Mouse (Mus musculus): ENCODE measurements around the gene Tmem151a. TPM values are rescaled to one million over a fixed set of nuclear protein-coding genes. Genes with fewer than 3 reads are reported as not detected.

Tmem151a gene
- total and polyA plus RNA-seq, 3 experiments = 2.6 to 3.3 (median 2.8) TPM

DNA sequence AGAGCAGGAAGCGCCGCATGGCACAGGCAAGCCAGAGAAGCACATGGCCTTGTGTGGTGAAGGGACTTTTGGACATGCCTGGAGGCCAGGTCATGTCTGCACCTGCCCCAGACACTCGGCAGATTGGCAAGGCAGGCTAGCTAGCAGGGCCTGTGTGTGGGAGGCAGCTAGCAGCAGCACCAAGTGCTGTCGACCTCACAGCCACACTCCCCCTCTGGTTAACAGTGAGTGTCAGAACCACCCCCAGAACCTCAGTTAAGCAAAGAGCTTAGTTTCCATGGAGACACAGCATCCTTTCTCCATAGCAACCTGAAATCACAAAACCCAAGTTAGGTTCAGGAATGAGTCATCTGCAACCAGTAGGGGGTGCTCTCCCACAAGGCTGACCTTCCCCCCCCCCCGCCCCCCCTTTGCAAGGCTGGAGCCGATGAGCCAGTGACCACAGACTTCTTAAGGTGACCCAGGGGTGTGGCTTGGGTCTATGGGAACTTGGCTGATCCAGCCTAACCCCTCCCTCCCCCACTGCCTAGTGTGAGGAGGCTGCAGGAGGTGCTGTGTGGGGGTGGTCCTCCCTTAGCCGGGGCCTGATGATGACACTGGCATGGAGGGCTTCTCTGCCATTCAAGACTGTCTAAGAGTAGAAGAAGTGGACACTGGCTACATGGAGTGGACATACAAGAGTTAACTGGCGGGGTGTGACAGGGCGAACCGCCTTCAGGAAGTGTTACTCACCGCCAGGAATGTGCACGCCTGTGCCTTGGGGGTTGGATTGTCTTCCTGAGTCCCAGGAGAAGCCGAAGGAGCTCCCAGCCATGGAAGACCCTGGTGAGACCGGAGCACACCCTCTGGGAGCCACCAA is 35.1 kb downstream of the Tmem151a start, which contains the start of gene Rin1:
Gene Rin1 (plus strand): TSS at position 435 of the 859 bp plus-strand sequence.
- TF ChIP-seq POLR2A (IDR thresholded peaks at IDR 0.05; ENCODE audit: insufficient read depth, low read depth, low read length) = peak; percentile 57
- no peak for TF ChIP-seq EP300 (IDR thresholded peaks at IDR 0.05; ENCODE audit: insufficient read depth, low read depth, low read length)
- TF ChIP-seq CTCF (IDR thresholded peaks at IDR 0.05) = peak; percentile 82
- intact Hi-C loops (cut with DNase I) = loop anchor here (1.0 kb wide), 1 partner anchor 23 kb away; no protein-coding TSS in a partner anchor
- no peaks in the 10 kb centered on the region for H3K36me3 ChIP-seq (ENCODE audit: control insufficient read depth, insufficient read depth, low read length)
- H3K4me3 ChIP-seq = peak within 1 kb of the TSS; percentile 46
- 21% methylated on average over 14 of the region's 14 CpGs for WGBS
- H3K9ac ChIP-seq (ENCODE audit: low read depth, low read length) = peak within 1 kb of the TSS; percentile 56
- peaks cover 4% of the 10 kb centered on the region for H3K4me1 ChIP-seq (ENCODE audit: control insufficient read depth, insufficient read depth, low read length)
- H3K27ac ChIP-seq = peak within 1 kb of the TSS; percentile 67
- H3K27me3 ChIP-seq (ENCODE audit: control insufficient read depth, insufficient read depth, low read length) = no peaks in the 10 kb centered on the region
- H3K79me2 ChIP-seq (replicated peaks; ENCODE audit: control insufficient read depth, insufficient read depth, low read length) = no peaks in the 10 kb centered on the region
- peak; percentile 68 to 76 for DNase-seq

DNA sequence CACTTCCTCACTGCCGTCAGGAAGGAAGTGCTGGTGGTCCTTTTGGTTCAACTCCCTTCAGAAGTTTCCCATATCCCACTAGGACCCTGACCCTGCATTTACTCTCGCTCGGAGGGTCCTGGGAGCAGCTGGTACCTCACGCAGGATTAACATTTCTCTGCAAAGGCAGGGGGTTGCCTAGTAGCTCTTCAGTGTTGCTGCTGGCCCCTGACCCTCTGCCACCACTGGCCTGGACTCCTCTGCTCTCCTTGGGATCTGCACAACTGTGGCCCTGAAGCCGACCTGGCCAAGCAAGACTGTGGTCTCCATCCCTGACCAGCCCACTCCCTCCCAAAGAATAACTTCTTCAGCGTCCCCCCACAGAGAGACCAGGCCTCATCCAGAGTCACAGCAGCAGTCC is 36.0 kb downstream of the Tmem151a start:
- peaks cover 4% of the 10 kb centered on the region for H3K4me1 ChIP-seq (ENCODE audit: control insufficient read depth, insufficient read depth, low read length)
- H3K27ac ChIP-seq = no peak overlapping the region
- no peak for TF ChIP-seq POLR2A (IDR thresholded peaks at IDR 0.05; ENCODE audit: insufficient read depth, low read depth, low read length)
- H3K36me3 ChIP-seq (ENCODE audit: control insufficient read depth, insufficient read depth, low read length) = no peaks in the 10 kb centered on the region
- DNase-seq = no peak
- intact Hi-C loops (cut with DNase I) = no loop called here
- no peaks in the 10 kb centered on the region for H3K79me2 ChIP-seq (replicated peaks; ENCODE audit: control insufficient read depth, insufficient read depth, low read length)
- no peaks in the 10 kb centered on the region for H3K27me3 ChIP-seq (ENCODE audit: control insufficient read depth, insufficient read depth, low read length)
- H3K9ac ChIP-seq (ENCODE audit: low read depth, low read length) = no peak overlapping the region
- H3K4me3 ChIP-seq = no peak overlapping the region
- 91% methylated on average over 6 of the region's 6 CpGs for WGBS

DNA sequence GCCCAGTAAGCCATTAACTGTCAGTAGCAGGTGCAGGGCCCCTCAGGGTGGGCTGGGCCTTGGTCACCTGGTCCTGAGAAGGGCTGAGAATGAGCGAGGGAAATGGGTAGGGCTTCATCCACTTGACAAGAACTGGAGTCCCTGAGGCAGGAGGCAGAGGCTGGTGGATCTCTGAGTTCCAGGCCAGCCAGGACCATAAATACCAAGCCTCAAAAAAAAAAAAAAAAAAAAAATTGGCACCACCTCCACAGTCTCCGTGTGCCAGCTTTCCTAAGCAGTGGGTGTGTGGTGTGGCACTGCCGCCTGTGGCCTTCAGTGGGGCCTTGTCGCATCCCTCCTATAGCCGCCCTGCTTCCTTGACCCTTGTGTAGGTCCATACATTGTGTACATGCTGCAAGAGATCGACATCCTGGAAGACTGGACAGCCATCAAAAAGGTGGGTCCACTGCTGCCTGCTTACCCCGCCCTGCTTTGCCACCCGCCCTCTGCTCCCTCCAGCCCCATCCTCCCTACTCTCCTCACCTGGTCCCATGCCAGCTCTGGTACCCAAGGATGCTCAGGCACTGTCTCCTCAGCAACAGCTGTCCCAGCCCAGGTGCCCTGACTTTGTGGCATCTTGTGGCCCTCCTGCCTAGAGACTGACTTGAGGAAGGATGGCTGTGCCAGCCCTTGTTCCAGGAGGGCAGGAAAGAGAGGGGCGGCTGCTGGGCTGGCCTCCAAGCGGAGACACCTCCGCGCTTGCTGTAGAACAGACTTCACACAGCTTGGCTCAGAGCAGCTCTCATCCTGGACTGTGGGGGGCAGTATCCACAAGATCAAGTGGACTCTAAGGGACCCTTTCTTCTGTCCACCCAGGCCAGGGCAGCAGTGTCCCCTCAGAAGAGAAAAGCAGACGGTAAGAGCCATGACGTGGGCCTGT is 36.9 kb downstream of the Tmem151a start:
- no peak overlapping the region for H3K9ac ChIP-seq (ENCODE audit: low read depth, low read length)
- intact Hi-C loops (cut with DNase I) = no loop called here
- H3K4me1 ChIP-seq (ENCODE audit: control insufficient read depth, insufficient read depth, low read length) = peaks cover 4% of the 10 kb centered on the region
- DNase-seq = no peak
- H3K27ac ChIP-seq = no peak overlapping the region
- no peaks in the 10 kb centered on the region for H3K27me3 ChIP-seq (ENCODE audit: control insufficient read depth, insufficient read depth, low read length)
- H3K4me3 ChIP-seq = no peak overlapping the region
- H3K36me3 ChIP-seq (ENCODE audit: control insufficient read depth, insufficient read depth, low read length) = no peaks in the 10 kb centered on the region
- 86% methylated on average over 14 of the region's 14 CpGs for WGBS
- TF ChIP-seq POLR2A (IDR thresholded peaks at IDR 0.05; ENCODE audit: insufficient read depth, low read depth, low read length) = no peak
- TF ChIP-seq EP300 (IDR thresholded peaks at IDR 0.05; ENCODE audit: insufficient read depth, low read depth, low read length) = no peak
- no peak for TF ChIP-seq CTCF (IDR thresholded peaks at IDR 0.05)
- H3K79me2 ChIP-seq (replicated peaks; ENCODE audit: control insufficient read depth, insufficient read depth, low read length) = no peaks in the 10 kb centered on the region

DNA sequence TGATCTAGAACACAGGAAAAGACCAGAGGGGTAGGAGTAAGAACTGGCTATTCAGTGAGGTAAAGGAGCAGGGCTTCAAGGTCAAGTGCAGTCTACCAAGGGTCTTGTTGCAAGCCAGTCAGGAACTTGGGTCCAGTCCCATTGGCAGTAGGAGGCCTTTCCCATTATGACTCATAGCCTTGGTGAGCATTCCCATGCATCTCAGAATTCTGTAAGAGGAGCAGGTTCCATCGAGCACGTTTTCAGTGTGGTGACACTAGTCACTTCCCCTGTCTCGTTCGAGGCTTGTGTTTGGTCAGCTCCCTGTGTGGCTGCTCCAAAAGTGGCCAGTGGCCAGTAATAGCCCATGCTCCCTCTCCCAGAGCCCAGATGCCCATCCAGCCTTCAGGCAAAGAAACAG is 39.8 kb downstream of the Tmem151a start:
- Histone ChIP-seq H3K9ac (ENCODE audit: low read depth, low read length) (no peak overlapping the region), H3K27ac (no peak overlapping the region), H3K27me3 (ENCODE audit: control insufficient read depth, insufficient read depth, low read length) (no peaks in the 10 kb centered on the region), H3K4me1 (ENCODE audit: control insufficient read depth, insufficient read depth, low read length) (peaks cover 5% of the 10 kb centered on the region; the same call in 1 of the 2 replicates), H3K79me2 (replicated peaks; ENCODE audit: control insufficient read depth, insufficient read depth, low read length) (no peaks in the 10 kb centered on the region), H3K36me3 (ENCODE audit: control insufficient read depth, insufficient read depth, low read length) (no peaks in the 10 kb centered on the region), H3K4me3 (no peak overlapping the region)
- intact Hi-C loops (cut with DNase I) = no loop called here
- TF ChIP-seq CTCF (IDR thresholded peaks at IDR 0.05) (no peak), POLR2A (IDR thresholded peaks at IDR 0.05; ENCODE audit: insufficient read depth, low read depth, low read length) (no peak), EP300 (IDR thresholded peaks at IDR 0.05; ENCODE audit: insufficient read depth, low read depth, low read length) (no peak)
- no peak for DNase-seq
- WGBS = 50% methylated on average over 4 of the region's 4 CpGs

DNA sequence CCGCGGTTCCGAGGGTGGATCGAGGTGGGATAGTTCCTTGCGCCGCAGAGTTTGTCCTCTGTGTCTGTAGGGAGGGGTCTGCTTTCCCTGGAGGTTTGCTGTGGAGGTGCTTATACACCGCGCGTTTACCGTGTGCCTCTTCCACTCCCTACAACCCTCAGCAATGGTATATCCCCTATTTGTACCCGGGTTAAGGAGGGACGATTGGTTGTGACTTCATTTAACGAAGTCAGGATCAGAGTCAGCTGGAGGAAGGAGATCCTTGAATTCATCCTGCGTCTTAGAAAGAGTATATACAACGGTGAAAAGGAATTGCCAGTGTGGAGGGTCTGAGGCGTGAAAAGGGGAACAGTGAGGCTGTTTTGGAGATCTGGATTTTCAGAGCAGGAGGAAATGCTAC is 43.7 kb downstream of the Tmem151a start:
- H3K9ac ChIP-seq (ENCODE audit: low read depth, low read length) = peak overlapping the region; percentile 73
- 2% methylated on average over 16 of the region's 16 CpGs for WGBS
- DNase-seq = no peak
- TF ChIP-seq POLR2A (IDR thresholded peaks at IDR 0.05; ENCODE audit: insufficient read depth, low read depth, low read length) = no peak
- no peak for TF ChIP-seq EP300 (IDR thresholded peaks at IDR 0.05; ENCODE audit: insufficient read depth, low read depth, low read length)
- TF ChIP-seq CTCF (IDR thresholded peaks at IDR 0.05) = no peak
- peak overlapping the region; percentile 76 for H3K27ac ChIP-seq
- peaks cover 12% of the 10 kb centered on the region for H3K4me1 ChIP-seq (ENCODE audit: control insufficient read depth, insufficient read depth, low read length)
- no peaks in the 10 kb centered on the region for H3K27me3 ChIP-seq (ENCODE audit: control insufficient read depth, insufficient read depth, low read length)
- no peaks in the 10 kb centered on the region for H3K36me3 ChIP-seq (ENCODE audit: control insufficient read depth, insufficient read depth, low read length)
- H3K79me2 ChIP-seq (replicated peaks; ENCODE audit: control insufficient read depth, insufficient read depth, low read length) = no peaks in the 10 kb centered on the region
- intact Hi-C loops (cut with DNase I) = no loop called here
- peak overlapping the region; percentile 65 for H3K4me3 ChIP-seq
